Mouse (Mus musculus): Measurements from ENCODE around the gene Necap2. TPM values are rescaled to one million over a fixed set of nuclear protein-coding genes. Genes with fewer than 3 reads are reported as not detected.
A peak's percentile ranks its signal among the peaks of the same experiment; 100 is the strongest.

Necap2 gene
- total and polyA plus RNA-seq, 2 experiments from 2014 or later = 43.0 to 51.1 TPM

DNA sequence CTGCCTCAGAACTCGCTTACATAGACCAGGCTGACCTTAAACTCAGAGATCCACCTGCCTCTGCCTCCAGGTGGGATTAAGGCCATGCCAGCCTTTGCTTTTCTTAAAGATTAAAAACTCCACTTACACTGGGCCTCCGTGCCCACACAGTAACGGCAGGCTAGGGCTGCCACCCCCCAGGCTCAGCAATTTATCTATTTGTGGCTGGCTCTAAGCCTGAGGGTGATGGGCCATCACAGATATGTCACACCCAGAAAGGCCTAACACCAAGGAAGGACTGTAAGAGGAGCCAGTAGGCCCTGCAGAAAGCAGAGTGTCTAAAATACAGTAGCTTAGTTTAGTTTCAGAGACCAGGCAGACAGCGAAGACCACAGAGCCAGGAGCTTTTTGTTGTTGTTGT is 4.0 kb downstream of the Necap2 start:
- ATAC-seq (no peak), DNase-seq (no peak)
- no peak overlapping the region for H3K9ac ChIP-seq
- no peak for TF ChIP-seq CTCF (IDR thresholded peaks at IDR 0.05; ENCODE audit: low read depth)
- 92% methylated on average over 4 of the region's 4 CpGs for WGBS
- peaks cover 7% of the 10 kb centered on the region for H3K4me1 ChIP-seq (ENCODE audit: insufficient read depth)
- H3K27ac ChIP-seq (ENCODE audit: low read depth, low read length) = no peak overlapping the region
- no peak overlapping the region for H3K4me2 ChIP-seq (ENCODE audit: low read depth)
- H3K27me3 ChIP-seq (ENCODE audit: insufficient read depth, low read length) = no peaks in the 10 kb centered on the region
- H3K4me3 ChIP-seq (ENCODE audit: low read depth, low read length) = no peak overlapping the region
- no peaks in the 10 kb centered on the region for H3K9me3 ChIP-seq (ENCODE audit: low read length)
- H3K36me3 ChIP-seq (ENCODE audit: insufficient read depth) = peaks cover 51% of the 10 kb centered on the region

DNA sequence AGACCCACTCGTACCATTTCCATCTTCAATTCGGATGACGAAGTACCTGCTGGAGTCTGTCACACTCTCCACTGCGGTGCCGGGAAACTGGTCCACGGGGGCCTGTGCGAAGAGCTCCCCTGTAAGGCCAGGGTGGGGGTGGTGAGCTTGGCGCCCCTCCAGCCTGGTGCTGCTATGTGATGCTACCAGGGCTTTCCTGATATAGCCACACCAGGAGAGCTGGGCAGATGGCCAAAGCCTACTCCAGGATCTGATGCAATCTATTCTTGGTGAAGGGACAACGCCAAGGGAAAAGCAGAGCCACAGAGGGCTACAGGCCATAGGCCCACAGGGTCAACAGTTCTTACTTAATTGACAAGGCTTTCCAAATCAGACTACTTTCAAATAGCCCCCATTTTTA is 4.5 kb downstream of the Necap2 start:
- H3K4me1 ChIP-seq (ENCODE audit: insufficient read depth) = peaks cover 7% of the 10 kb centered on the region
- peaks cover 56% of the 10 kb centered on the region for H3K36me3 ChIP-seq (ENCODE audit: insufficient read depth)
- H3K9ac ChIP-seq = no peak overlapping the region
- H3K27ac ChIP-seq (ENCODE audit: low read depth, low read length) = no peak overlapping the region
- H3K4me2 ChIP-seq (ENCODE audit: low read depth) = no peak overlapping the region
- TF ChIP-seq CTCF (IDR thresholded peaks at IDR 0.05; ENCODE audit: low read depth) = no peak
- WGBS = 77% methylated on average over 9 of the region's 9 CpGs
- ATAC-seq = no peak
- no peaks in the 10 kb centered on the region for H3K27me3 ChIP-seq (ENCODE audit: insufficient read depth, low read length)
- no peak overlapping the region for H3K4me3 ChIP-seq (ENCODE audit: low read depth, low read length)
- no peaks in the 10 kb centered on the region for H3K9me3 ChIP-seq (ENCODE audit: low read length)
- no peak for DNase-seq

DNA sequence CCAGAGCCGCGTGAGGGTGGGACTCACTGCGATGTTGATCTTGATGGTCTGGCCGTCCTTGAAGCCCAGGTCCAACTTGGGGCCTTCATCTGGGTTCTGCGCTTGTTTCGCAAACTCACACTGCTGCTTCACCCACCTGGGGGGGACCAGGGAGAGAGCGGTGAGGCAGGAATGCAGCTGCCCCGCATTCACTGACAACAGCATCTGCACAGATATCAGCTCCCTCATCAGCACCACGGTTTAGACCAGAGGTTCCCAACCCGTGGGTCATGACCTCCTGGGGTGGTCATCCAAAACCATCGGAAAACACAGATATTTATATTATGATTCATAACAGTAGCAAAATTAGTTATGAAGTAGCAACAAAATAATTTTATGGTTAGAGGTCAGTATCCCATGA is 5.7 kb downstream of the Necap2 start:
- H3K9ac ChIP-seq = no peak overlapping the region
- TF ChIP-seq CTCF (IDR thresholded peaks at IDR 0.05; ENCODE audit: low read depth) = no peak
- no peaks in the 10 kb centered on the region for H3K27me3 ChIP-seq (ENCODE audit: insufficient read depth, low read length)
- H3K27ac ChIP-seq (ENCODE audit: low read depth, low read length) = no peak overlapping the region
- no peak overlapping the region for H3K4me2 ChIP-seq (ENCODE audit: low read depth)
- DNase-seq (no peak), ATAC-seq (no peak)
- WGBS = 97% methylated on average over 11 of the region's 11 CpGs
- peaks cover 7% of the 10 kb centered on the region for H3K4me1 ChIP-seq (ENCODE audit: insufficient read depth)
- H3K36me3 ChIP-seq (ENCODE audit: insufficient read depth) = peaks cover 67% of the 10 kb centered on the region
- H3K4me3 ChIP-seq (ENCODE audit: low read depth, low read length) = no peak overlapping the region
- no peaks in the 10 kb centered on the region for H3K9me3 ChIP-seq (ENCODE audit: low read length)

DNA sequence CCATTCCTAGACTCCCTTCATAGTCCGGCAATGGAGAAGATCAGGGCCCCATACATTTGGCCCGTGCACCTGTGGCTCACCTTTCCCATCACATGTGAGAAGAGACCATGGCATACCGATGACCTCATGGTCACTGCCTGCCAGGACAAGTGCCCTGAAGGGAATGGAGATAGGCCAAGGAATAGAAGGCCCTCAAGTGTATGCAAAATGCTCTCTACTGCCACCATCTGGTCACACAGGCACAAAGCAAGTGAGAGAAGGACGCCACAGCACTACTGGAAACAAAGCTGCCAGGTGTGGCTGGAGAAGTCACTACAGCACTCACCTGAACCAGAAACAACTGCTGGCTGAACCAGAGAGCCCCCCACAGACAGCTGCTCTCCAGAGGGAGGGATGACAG is 8.4 kb downstream of the Necap2 start:
- 56% methylated on average over 4 of the region's 4 CpGs for WGBS
- TF ChIP-seq CTCF (IDR thresholded peaks at IDR 0.05; ENCODE audit: low read depth) = peak; percentile 91
- peaks cover 82% of the 10 kb centered on the region for H3K36me3 ChIP-seq (ENCODE audit: insufficient read depth)
- no peak overlapping the region for H3K4me2 ChIP-seq (ENCODE audit: low read depth)
- H3K9ac ChIP-seq = no peak overlapping the region
- H3K27ac ChIP-seq (ENCODE audit: low read depth, low read length) = no peak overlapping the region
- H3K9me3 ChIP-seq (ENCODE audit: low read length) = no peaks in the 10 kb centered on the region
- peak; percentile 72 for DNase-seq
- ATAC-seq = no peak
- H3K27me3 ChIP-seq (ENCODE audit: insufficient read depth, low read length) = no peaks in the 10 kb centered on the region
- H3K4me3 ChIP-seq (ENCODE audit: low read depth, low read length) = no peak overlapping the region
- H3K4me1 ChIP-seq (ENCODE audit: insufficient read depth) = no peaks in the 10 kb centered on the region

DNA sequence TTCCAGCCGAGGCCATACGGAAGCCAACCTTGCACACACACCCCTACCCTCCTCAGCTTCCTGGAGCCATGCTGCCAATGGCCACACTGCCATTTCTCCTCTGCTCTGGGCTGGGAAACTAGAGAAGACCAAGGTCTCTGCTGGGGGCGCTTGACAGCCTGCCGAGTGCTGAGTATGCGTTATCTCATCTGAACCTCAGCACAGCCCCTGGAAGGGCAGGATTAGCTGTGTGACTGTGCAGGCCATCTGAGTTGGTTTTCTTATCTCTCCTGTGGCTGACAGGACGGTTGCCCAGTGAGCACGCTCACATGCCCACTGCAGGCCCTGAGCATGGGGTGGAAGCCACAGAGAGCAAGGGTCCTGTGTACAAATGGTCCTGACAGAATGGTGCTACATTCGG is 9.5 kb downstream of the Necap2 start:
- Histone ChIP-seq H3K4me3 (ENCODE audit: low read depth, low read length) (no peak overlapping the region), H3K9ac (no peak overlapping the region), H3K4me1 (ENCODE audit: insufficient read depth) (no peaks in the 10 kb centered on the region), H3K27me3 (ENCODE audit: insufficient read depth, low read length) (no peaks in the 10 kb centered on the region), H3K27ac (ENCODE audit: low read depth, low read length) (no peak overlapping the region), H3K9me3 (ENCODE audit: low read length) (no peaks in the 10 kb centered on the region), H3K4me2 (ENCODE audit: low read depth) (no peak overlapping the region), H3K36me3 (ENCODE audit: insufficient read depth) (peaks cover 78% of the 10 kb centered on the region)
- 95% methylated on average over 8 of the region's 8 CpGs for WGBS
- ATAC-seq = no peak
- DNase-seq = no peak
- TF ChIP-seq CTCF (IDR thresholded peaks at IDR 0.05; ENCODE audit: low read depth) = no peak

DNA sequence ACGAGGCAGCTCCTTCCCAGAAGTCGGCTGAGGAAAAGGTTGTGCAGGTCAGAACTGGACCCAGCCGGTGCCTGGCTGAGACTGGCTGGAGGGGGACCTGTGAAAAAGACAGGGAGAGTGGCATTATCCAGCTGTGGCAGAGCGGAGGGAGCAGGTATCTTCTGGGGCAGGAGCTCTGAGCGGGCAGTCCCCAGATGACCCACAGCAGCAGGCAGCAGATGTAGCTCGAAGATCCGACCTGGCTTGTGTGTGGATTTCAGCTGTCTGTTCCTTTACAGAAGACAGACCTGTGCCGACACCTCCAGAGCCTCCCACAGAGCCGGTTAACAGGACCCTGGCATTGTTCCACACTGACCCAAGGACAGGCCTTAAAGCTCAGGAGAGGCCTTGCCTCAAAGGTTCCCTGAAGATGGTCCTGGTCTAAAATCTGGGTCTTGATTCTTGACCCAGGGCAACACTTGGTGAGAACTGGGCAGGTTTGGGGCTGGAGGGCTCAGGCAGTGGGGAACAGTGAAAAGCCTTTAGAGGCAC is 10.6 kb downstream of the Necap2 start:
- DNase-seq (no peak), ATAC-seq (no peak)
- Histone ChIP-seq H3K27me3 (ENCODE audit: insufficient read depth, low read length) (no peaks in the 10 kb centered on the region), H3K4me3 (ENCODE audit: low read depth, low read length) (no peak overlapping the region), H3K9ac (no peak overlapping the region), H3K9me3 (ENCODE audit: low read length) (no peaks in the 10 kb centered on the region), H3K4me2 (ENCODE audit: low read depth) (no peak overlapping the region), H3K27ac (ENCODE audit: low read depth, low read length) (no peak overlapping the region), H3K36me3 (ENCODE audit: insufficient read depth) (peaks cover 68% of the 10 kb centered on the region), H3K4me1 (ENCODE audit: insufficient read depth) (no peaks in the 10 kb centered on the region)
- WGBS = 79% methylated on average over 9 of the region's 9 CpGs
- no peak for TF ChIP-seq CTCF (IDR thresholded peaks at IDR 0.05; ENCODE audit: low read depth)

DNA sequence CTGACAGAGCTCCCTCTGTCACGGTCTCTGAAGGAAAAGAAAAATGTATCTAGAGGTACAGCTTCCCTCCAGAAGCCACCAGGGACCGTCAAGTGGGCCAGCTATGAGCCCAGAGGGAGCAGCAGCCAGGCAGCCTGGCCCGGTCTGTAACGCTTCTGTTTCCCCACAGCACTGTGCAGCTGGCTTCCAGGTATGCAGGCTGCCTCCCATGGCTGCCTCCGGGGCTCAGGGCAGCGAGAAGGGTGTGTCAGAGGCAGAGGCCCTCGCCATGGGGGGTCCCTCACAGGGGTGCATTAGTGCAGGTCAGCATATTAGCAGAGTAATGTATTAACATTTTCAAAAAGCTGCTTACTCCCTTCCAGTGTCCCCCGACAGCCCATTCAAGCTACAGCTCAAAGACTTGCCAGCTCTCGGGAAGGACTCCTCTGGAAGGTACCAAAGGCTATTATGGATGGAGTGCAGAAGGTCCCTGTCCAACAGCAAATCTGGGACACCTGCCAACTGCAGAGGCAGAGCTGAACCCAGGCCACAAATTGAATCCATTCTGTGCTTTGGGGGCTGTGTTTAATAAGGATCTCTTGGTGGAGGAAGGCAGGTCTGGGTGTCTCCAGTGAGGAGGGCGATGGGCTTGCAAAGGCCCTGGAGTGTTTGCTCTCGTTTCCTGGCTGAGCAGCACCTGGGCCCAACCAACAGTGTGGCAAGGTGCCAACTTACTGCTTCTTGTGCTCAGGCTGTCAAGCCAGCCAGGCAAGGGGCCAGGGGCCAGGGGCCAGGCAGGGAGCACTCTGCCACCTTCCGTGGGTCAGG is 11.2 kb downstream of the Necap2 start:
- Histone ChIP-seq H3K4me1 (ENCODE audit: insufficient read depth) (no peaks in the 10 kb centered on the region), H3K27me3 (ENCODE audit: insufficient read depth, low read length) (no peaks in the 10 kb centered on the region), H3K27ac (ENCODE audit: low read depth, low read length) (no peak overlapping the region), H3K4me3 (ENCODE audit: low read depth, low read length) (no peak overlapping the region), H3K36me3 (ENCODE audit: insufficient read depth) (peaks cover 62% of the 10 kb centered on the region), H3K4me2 (ENCODE audit: low read depth) (no peak overlapping the region), H3K9ac (no peak overlapping the region), H3K9me3 (ENCODE audit: low read length) (no peaks in the 10 kb centered on the region)
- no peak for DNase-seq
- WGBS = 58% methylated on average over 12 of the region's 12 CpGs
- no peak for ATAC-seq
- no peak for TF ChIP-seq CTCF (IDR thresholded peaks at IDR 0.05; ENCODE audit: low read depth)

All from forebrain, postnatal 0 days (tissue).